In genomic region chr19:32756636-32756899, GRCm38 (mm10) we compare ENCODE assay signal across 8 mouse cellular contexts. TPM values are rescaled to one million over a fixed set of nuclear protein-coding genes. Genes with fewer than 3 reads are reported as not detected.
DNase-seq lines count a peak whose midpoint lies in the region; ATAC-seq lines count a peak whose summit lies in the region.

No protein-coding gene starts in this region.

- no peak for DNase-seq in lung, adult 18-20 months
- no peak for DNase-seq in adrenal gland, adult 18-20 months (ENCODE audit: low spot score in 2 of 2)
- no peak for DNase-seq in layer of hippocampus, adult 9-10 months (ENCODE audit: low spot score)
- DNase-seq in yolk sac, embryonic 10.5 days (ENCODE audit: low spot score), result no peak

- H3K4me2 ChIP-seq in lung, embryonic 15.5 days, result peak overlapping the region; percentile 96
- peak overlapping the region; percentile 88 for H3K4me2 ChIP-seq in embryonic facial prominence, embryonic 12.5 days (replicated peaks)
- H3K4me2 ChIP-seq in intestine, embryonic 16.5 days (ENCODE audit: low read depth, low read length), result peak overlapping the region; percentile 90

- ATAC-seq in lung, embryonic 15.5 days (ENCODE audit: borderline replicate concordance, extremely low read depth, low FRiP score, low TSS enrichment), result peak; percentile 27
- peak; percentile 48 for ATAC-seq in embryonic facial prominence, embryonic 12.5 days (ENCODE audit: insufficient number of reproducible peaks, insufficient read depth, low FRiP score, low TSS enrichment)
- no peak; the same call in 1 of the 2 replicates for ATAC-seq in intestine, embryonic 16.5 days
- peak; percentile 10; the same call in 1 of the 2 replicates for ATAC-seq in neutrophil, adult 5-6 weeks (ENCODE audit: extremely low read depth, insufficient number of reproducible peaks, low FRiP score, poor library complexity, severe bottlenecking)

- H3K9me3 ChIP-seq in lung, embryonic 15.5 days, result no peaks in the 10 kb centered on the region
- H3K9me3 ChIP-seq in embryonic facial prominence, embryonic 12.5 days, result no peaks in the 10 kb centered on the region
- H3K9me3 ChIP-seq in intestine, embryonic 16.5 days (ENCODE audit: control insufficient read depth, low read length), result no peaks in the 10 kb centered on the region

- peak overlapping the region; percentile 90 for H3K4me3 ChIP-seq in lung, embryonic 15.5 days
- H3K4me3 ChIP-seq in embryonic facial prominence, embryonic 12.5 days, result peak overlapping the region; percentile 97
- H3K4me3 ChIP-seq in intestine, embryonic 16.5 days (ENCODE audit: low read length), result peak overlapping the region; percentile 100

- H3K4me1 ChIP-seq in lung, embryonic 15.5 days, result peaks cover 16% of the 10 kb centered on the region
- H3K4me1 ChIP-seq in embryonic facial prominence, embryonic 12.5 days, result peaks cover 11% of the 10 kb centered on the region
- H3K4me1 ChIP-seq in intestine, embryonic 16.5 days (ENCODE audit: control insufficient read depth, insufficient read depth, low read length), result peaks cover 10% of the 10 kb centered on the region

- H3K36me3 ChIP-seq in lung, embryonic 15.5 days, result no peaks in the 10 kb centered on the region
- no peaks in the 10 kb centered on the region for H3K36me3 ChIP-seq in embryonic facial prominence, embryonic 12.5 days
- no peaks in the 10 kb centered on the region for H3K36me3 ChIP-seq in intestine, embryonic 16.5 days (ENCODE audit: control insufficient read depth, insufficient read depth, low read length)

- H3K27ac ChIP-seq in lung, embryonic 15.5 days, result peak overlapping the region; percentile 95
- H3K27ac ChIP-seq in embryonic facial prominence, embryonic 12.5 days, result peak overlapping the region; percentile 100
- peak overlapping the region; percentile 99 for H3K27ac ChIP-seq in intestine, embryonic 16.5 days (ENCODE audit: low read length)

- WGBS in lung, embryonic 15.5 days, result under 1% methylated on average over 14 of the region's 14 CpGs
- WGBS in embryonic facial prominence, embryonic 12.5 days, result under 1% methylated on average over 14 of the region's 14 CpGs
- WGBS in intestine, embryonic 16.5 days, result 0% methylated on average over 14 of the region's 14 CpGs

- 0 out of 2 replicates have a peak, but pooled peaks cover 4% of the 10 kb centered on the region for H3K27me3 ChIP-seq in lung, embryonic 15.5 days
- H3K27me3 ChIP-seq in embryonic facial prominence, embryonic 12.5 days, result peaks cover 16% of the 10 kb centered on the region
- no peaks in the 10 kb centered on the region for H3K27me3 ChIP-seq in intestine, embryonic 16.5 days (replicated peaks; ENCODE audit: control insufficient read depth, insufficient read depth, low read length)

- peak overlapping the region; percentile 81 for H3K9ac ChIP-seq in lung, embryonic 15.5 days
- H3K9ac ChIP-seq in embryonic facial prominence, embryonic 12.5 days, result peak overlapping the region; percentile 79
- H3K9ac ChIP-seq in intestine, embryonic 16.5 days (ENCODE audit: low read depth, low read length), result peak overlapping the region; percentile 90

RNA-seq across cellular contexts. Expression of gene Pten, which starts 0.7 kb away (rescaled TPM):
- 8.3 and 10.2 TPM in 2 replicates for polyA plus RNA-seq in lung, embryonic 15.5 days (2015; fragmentation: Nextera tagmentation; extraction: Ambion mirVana)
- polyA plus RNA-seq in embryonic facial prominence, embryonic 12.5 days (2016; fragmentation: Nextera tagmentation; extraction: Ambion mirVana), result 12.6 and 13.1 TPM in 2 replicates
- polyA plus RNA-seq in intestine, embryonic 16.5 days (2015; fragmentation: Nextera tagmentation; extraction: Ambion mirVana), result 7.1 and 7.6 TPM in 2 replicates
- 335 and 338 TPM in 2 replicates for total RNA-seq in neutrophil, adult 5-6 weeks (2017)
- total RNA-seq in adrenal gland, adult 18-20 months (2021), result 10 to 100 TPM; 69.0 to 74.2 TPM

RNA-seq across cellular contexts. Expression of gene Atad1, which starts 17.0 kb away (rescaled TPM):
- 65.6 and 66.1 TPM in 2 replicates for polyA plus RNA-seq in lung, embryonic 15.5 days (2015; fragmentation: Nextera tagmentation; extraction: Ambion mirVana)
- polyA plus RNA-seq in embryonic facial prominence, embryonic 12.5 days (2016; fragmentation: Nextera tagmentation; extraction: Ambion mirVana), result 67.5 and 67.6 TPM in 2 replicates
- polyA plus RNA-seq in intestine, embryonic 16.5 days (2015; fragmentation: Nextera tagmentation; extraction: Ambion mirVana), result 73.1 and 77.4 TPM in 2 replicates
- 49.7 and 50.3 TPM in 2 replicates for total RNA-seq in neutrophil, adult 5-6 weeks (2017)
- 10 to 100 TPM; 62.1 to 71.9 TPM for total RNA-seq in adrenal gland, adult 18-20 months (2021)
